Mouse (Mus musculus) right cerebral cortex, postnatal 25 days (tissue): ENCODE measurements around the gene Gjb4.
A peak's percentile ranks its signal among the peaks of the same experiment; 100 is the strongest.

Experiments
- DNase-seq: peaks from one replicate; pipeline ENCODE4 v3.0.0; 2022

Gene Gjb4

GRCm38 (mm10) chr4:127349560-127350300, 4.2 kb downstream of the Gjb4 start:
- no peak for DNase-seq

GRCm38 (mm10) chr4:127345000-127345399, 8.9 kb downstream of the Gjb4 start:
- DNase-seq = no peak

GRCm38 (mm10) chr4:127341372-127341771, 12.5 kb downstream of the Gjb4 start:
- DNase-seq = no peak

GRCm38 (mm10) chr4:127337668-127338067, 16.2 kb downstream of the Gjb4 start:
- DNase-seq = no peak

GRCm38 (mm10) chr4:127334870-127335504, 18.9 kb downstream of the Gjb4 start:
- no peak for DNase-seq

- DNase-seq = no peak
Observed at GRCm38 (mm10) chr4:127331171-127331570, 22.7 kb downstream of the Gjb4 start.

- DNase-seq = peak; percentile 18
Observed at GRCm38 (mm10) chr4:127330181-127331100, 23.4 kb downstream of the Gjb4 start, which contains the start of gene Gjb3. TSS of gene Gjb3 (minus strand) at chr4:127330844.

- no peak for DNase-seq
Observed at GRCm38 (mm10) chr4:127329751-127330150, 24.1 kb downstream of the Gjb4 start.

GRCm38 (mm10) chr4:127329046-127329445, 24.8 kb downstream of the Gjb4 start:
- no peak for DNase-seq

- no peak for DNase-seq
Observed at GRCm38 (mm10) chr4:127328378-127328777, 25.5 kb downstream of the Gjb4 start.

- DNase-seq = no peak
Observed at GRCm38 (mm10) chr4:127327749-127328148, 26.1 kb downstream of the Gjb4 start.

- DNase-seq = no peak
Observed at GRCm38 (mm10) chr4:127327258-127327657, 26.6 kb downstream of the Gjb4 start.

GRCm38 (mm10) chr4:127325276-127325675, 28.6 kb downstream of the Gjb4 start:
- DNase-seq = no peak

- peak; percentile 69 for DNase-seq
Observed at GRCm38 (mm10) chr4:127324759-127325158, 29.1 kb downstream of the Gjb4 start.

- no peak for DNase-seq
Observed at GRCm38 (mm10) chr4:127324296-127324695, 29.6 kb downstream of the Gjb4 start.

GRCm38 (mm10) chr4:127323651-127324050, 30.2 kb downstream of the Gjb4 start:
- DNase-seq = no peak

- DNase-seq = no peak
Observed at GRCm38 (mm10) chr4:127319613-127320012, 34.3 kb downstream of the Gjb4 start.

- DNase-seq = no peak
Observed at GRCm38 (mm10) chr4:127317143-127317542, 36.7 kb downstream of the Gjb4 start.

GRCm38 (mm10) chr4:127315753-127316152, 38.1 kb downstream of the Gjb4 start:
- no peak for DNase-seq

GRCm38 (mm10) chr4:127314585-127314984, 39.3 kb downstream of the Gjb4 start:
- DNase-seq = no peak

GRCm38 (mm10) chr4:127313861-127314260, 40.0 kb downstream of the Gjb4 start, which contains the start of gene Gja4:
TSS of gene Gja4 (minus strand) at chr4:127314039.
- DNase-seq = peak; percentile 62

- DNase-seq = no peak
Observed at GRCm38 (mm10) chr4:127312349-127312748, 41.5 kb downstream of the Gjb4 start.

- DNase-seq = no peak
Observed at GRCm38 (mm10) chr4:127311561-127311960, 42.3 kb downstream of the Gjb4 start.
